Mouse (Mus musculus): ENCODE measurements around the gene Bloc1s3. TPM values are rescaled to one million over a fixed set of nuclear protein-coding genes. Genes with fewer than 3 reads are reported as not detected.

The Bloc1s3 gene
- total RNA-seq (2023): 3.1 to 5.3 TPM (median 4.6 TPM) in 4 replicates

DNA sequence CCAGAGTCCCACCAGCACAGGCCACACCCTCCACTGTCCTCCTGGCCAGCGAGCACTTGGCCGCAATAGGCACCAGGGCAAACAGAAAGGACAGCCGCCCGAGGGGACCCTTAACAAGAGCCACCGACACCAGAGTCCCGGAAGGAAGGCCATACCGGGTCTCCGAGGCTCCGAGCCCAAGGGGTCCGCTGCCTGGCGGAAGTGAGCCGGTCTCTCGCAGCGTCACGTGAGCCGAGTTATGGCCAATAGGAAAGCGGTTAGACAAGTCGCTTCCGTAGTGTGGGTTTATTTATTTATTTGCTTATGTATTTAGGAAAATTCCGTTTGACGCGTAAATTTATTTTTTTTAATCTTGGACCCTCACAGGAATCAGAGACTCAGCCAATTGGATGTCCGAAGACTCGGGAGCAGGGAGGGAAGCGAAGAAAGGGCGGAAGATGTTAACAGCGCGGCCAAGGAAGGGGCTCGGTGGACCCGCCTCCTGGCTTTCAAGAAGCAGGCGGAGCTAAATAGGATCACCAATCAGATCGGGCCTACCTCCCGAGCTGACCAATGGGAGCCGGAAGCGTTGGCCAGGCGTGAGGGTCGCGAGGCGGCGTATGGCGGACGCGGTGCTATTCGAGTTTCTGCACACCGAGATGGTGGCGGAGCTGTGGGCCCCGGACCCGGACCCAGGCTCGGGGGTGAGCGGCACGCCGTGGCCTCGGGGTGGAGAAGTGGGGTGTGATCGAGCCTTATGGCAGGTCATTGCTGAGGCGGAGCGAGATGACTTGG lies at the start of gene Bloc1s3, which contains the start of gene Trappc6a:
Bloc1s3 (minus strand) TSS at position 218 of the 774 bp plus-strand sequence.
Trappc6a (plus strand) TSS at position 246 of the 774 bp plus-strand sequence.

DNA sequence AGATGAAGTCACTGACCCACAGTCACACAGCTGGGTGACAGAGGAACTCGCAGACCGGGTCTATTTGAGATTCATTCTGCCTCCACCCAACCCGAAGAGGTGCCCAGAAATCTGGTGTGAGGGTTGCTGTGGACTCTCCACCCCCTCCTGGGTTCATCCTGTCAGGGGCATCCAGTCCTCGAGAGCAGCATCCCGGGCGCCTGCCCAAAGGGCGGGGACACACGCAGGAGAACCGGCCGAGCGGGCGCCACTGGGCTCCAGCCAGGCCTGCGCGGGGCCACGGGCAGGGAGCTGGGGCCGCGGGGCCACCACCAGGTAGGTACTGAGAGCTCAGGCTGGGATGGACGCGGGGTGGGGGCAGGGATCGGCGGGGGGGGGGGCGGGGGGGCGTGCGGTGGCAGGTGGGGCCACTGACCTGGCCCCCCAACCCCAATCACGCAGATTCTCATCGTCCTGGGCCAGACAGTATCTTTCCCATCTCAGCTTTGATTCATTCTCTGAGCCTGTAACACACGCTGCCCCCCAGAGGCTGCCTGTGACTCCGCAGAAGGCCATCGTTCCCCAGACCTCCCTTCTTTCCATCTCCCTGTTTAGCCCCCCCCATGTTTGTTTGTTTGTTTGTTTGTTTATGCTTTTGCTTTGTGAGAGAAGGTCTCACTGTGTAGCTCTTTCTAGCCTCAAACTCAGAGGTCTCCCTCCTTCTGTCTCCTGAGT lies 9.6 kb upstream of the Bloc1s3 start, which contains the start of gene Nkpd1:
Nkpd1 (plus strand) TSS at position 187 of the 714 bp plus-strand sequence.

DNA sequence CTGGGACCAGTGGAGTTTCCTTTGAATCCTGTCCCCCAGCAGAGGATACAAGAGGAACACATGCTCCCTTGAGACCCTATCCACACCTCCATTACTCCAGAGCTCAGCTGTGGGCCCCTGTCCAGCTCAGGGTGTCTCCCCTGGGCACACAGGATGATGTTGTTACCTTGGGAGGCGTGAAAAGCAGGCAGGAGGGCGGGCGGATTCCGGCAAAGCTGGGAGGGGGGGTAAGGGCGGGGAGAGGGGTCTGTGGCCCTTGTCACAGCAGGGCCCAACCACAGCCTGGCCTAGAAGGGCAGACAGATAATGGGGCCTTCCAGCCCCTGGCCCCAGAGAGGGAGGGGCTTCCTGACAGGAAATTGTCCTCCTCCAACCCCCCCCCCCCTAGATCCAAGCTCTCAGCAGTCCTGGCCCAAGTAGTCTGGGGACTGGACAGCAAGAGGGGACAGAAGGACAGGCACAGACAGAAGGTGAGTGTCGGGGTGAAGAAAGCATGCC lies 45.2 kb downstream of the Bloc1s3 start, which contains the start of gene Exoc3l2:
Exoc3l2 (plus strand) TSS at position 448 of the 498 bp plus-strand sequence.

DNA sequence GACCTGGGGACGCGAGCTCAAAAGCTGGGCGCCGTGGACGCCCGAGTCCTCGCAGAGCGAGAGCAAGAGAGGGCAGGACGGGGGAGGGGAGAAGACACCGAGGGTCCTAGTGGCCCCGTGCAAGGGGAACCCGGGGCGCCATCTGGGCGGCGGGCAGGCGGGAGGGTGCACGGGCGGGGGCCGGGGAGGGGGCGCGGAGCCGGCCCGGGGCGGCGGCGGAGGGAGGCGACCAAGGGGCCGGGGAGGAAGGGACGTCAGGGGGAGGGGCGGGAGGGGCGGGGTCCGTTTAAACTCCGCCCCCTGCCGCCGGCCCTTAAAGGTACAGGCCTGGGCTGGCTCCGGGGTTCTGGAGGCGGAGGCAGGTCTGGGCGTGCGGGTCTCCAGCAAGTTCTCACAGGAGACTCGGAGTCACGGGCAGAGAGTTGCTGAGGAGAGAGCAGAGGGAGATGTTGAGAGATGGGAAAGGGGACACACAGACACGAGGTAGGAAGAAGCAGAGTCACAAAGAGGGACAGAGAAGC lies 49.5 kb downstream of the Bloc1s3 start, which contains the start of gene Mark4:
Mark4 (minus strand) TSS at position 231 of the 521 bp plus-strand sequence.

Other genes with a start within 250 kb of the Bloc1s3 start
- 346 to 371 TPM (median 369 TPM) in 4 replicates for gene Vasp, start 236.6 kb downstream of the Bloc1s3 start, total RNA-seq (2023)
- not detected in 4 replicates for gene Ppm1n, start 228.3 kb downstream of the Bloc1s3 start, total RNA-seq (2023)
- gene Rtn2, start 225.7 kb downstream of the Bloc1s3 start, total RNA-seq (2023): 0.15 to 0.27 TPM in 2 of 4 replicates, not detected in the others
- 2,427 to 3,505 TPM (median 2,938 TPM) in 4 replicates for gene Fosb, start 198.3 kb downstream of the Bloc1s3 start, total RNA-seq (2023)
- 59.1 to 71.4 TPM (median 68.3 TPM) in 4 replicates for gene Ercc1, start 163.6 kb downstream of the Bloc1s3 start, total RNA-seq (2023)
- gene Cd3eap, start 148.9 kb downstream of the Bloc1s3 start, total RNA-seq (2023): 4.3 to 7.0 TPM (median 5.9 TPM) in 4 replicates
- gene Ppp1r13l, start 148.6 kb downstream of the Bloc1s3 start, total RNA-seq (2023): 0.63 to 2.7 TPM (median 1.5 TPM) in 4 replicates
- gene Ercc2, start 126.4 kb downstream of the Bloc1s3 start, total RNA-seq (2023): 68.9 to 74.8 TPM (median 72.8 TPM) in 4 replicates
- gene Klc3, start 104.3 kb downstream of the Bloc1s3 start, total RNA-seq (2023): 0.60 to 1.2 TPM (median 0.86 TPM) in 4 replicates
- 0.97 TPM in 1 of 4 replicates, not detected in the others for gene Ckm, start 103.6 kb downstream of the Bloc1s3 start, total RNA-seq (2023)
- gene Mark4, start 49.5 kb downstream of the Bloc1s3 start, total RNA-seq (2023): 26.4 to 33.1 TPM (median 28.6 TPM) in 4 replicates
- not detected in 4 replicates for gene Exoc3l2, start 45.0 kb downstream of the Bloc1s3 start, total RNA-seq (2023)
- gene Trappc6a, start within 50 bp of the Bloc1s3 start, total RNA-seq (2023): 27.9 to 35.9 TPM (median 30.9 TPM) in 4 replicates
- 0.31 to 0.78 TPM (median 0.53 TPM) in 4 replicates for gene Nkpd1, start 9.5 kb upstream of the Bloc1s3 start, total RNA-seq (2023)
- gene Ppp1r37, start 54.7 kb upstream of the Bloc1s3 start, total RNA-seq (2023): 55.1 to 64.0 TPM (median 60.2 TPM) in 4 replicates
- gene Zfp296, start 68.9 kb upstream of the Bloc1s3 start, total RNA-seq (2023): 9.7 to 13.7 TPM (median 12.6 TPM) in 4 replicates
- gene Gemin7, start 69.2 kb upstream of the Bloc1s3 start, total RNA-seq (2023): 72.4 to 80.4 TPM (median 77.1 TPM) in 4 replicates
- 94.5 to 107 TPM (median 98.1 TPM) in 4 replicates for gene Clasrp, start 96.1 kb upstream of the Bloc1s3 start, total RNA-seq (2023)
- gene Relb, start 121.1 kb upstream of the Bloc1s3 start, total RNA-seq (2023): 113 to 122 TPM (median 116 TPM) in 4 replicates
- 64.7 to 85.0 TPM (median 67.9 TPM) in 4 replicates for gene Clptm1, start 156.7 kb upstream of the Bloc1s3 start, total RNA-seq (2023)
- not detected in 4 replicates for gene Apoc2, start 169.6 kb upstream of the Bloc1s3 start, total RNA-seq (2023)
- not detected in 4 replicates for gene Gm44805, start 173.1 kb upstream of the Bloc1s3 start, total RNA-seq (2023)
- not detected in 4 replicates for gene Apoc4, start 173.1 kb upstream of the Bloc1s3 start, total RNA-seq (2023)
- not detected in 4 replicates for gene Apoc1, start 184.3 kb upstream of the Bloc1s3 start, total RNA-seq (2023)
- gene Apoe, start 190.8 kb upstream of the Bloc1s3 start, total RNA-seq (2023): 69.0 to 80.2 TPM (median 73.6 TPM) in 4 replicates
- gene Tomm40, start 207.1 kb upstream of the Bloc1s3 start, total RNA-seq (2023): 52.4 to 61.9 TPM (median 55.5 TPM) in 4 replicates
- gene Nectin2, start 242.1 kb upstream of the Bloc1s3 start, total RNA-seq (2023): not detected in 4 replicates